Mouse (Mus musculus) spleen, postnatal 36 days (tissue): ENCODE data around the gene Adipor2.
"Not testable (repeated sequence)": the region's sequence is repeated elsewhere in the genome, so short reads cannot be mapped to it uniquely, and the experiment has no call there.

Source experiments
- DNase-seq, 2 experiments: peaks; one replicate each; pipeline ENCODE4 v3.0.0; 2022; ENCODE audit warnings: low spot score in 2 of 2, mixed read lengths in 1 of 2

The Adipor2 gene

DNA sequence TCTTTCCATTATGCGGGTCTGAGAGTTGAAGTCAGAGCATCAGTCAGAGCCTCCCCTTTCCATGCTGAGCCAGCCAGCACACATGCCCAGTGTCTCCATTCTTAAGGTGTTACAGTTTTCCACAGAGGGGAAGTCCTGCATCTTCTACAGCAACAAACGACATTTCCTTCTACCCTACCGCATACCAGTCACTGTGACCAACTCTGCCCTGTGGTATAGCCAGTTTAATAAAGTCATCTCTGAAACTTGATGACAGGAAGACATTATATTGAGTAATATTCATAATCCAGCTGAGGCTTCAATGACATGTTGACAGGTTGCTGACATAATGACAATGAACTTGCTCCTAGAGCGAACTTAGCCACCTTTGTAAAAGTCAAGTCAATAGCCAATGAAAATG is 26.8 kb downstream of the Adipor2 start:
- no peak for DNase-seq

DNA sequence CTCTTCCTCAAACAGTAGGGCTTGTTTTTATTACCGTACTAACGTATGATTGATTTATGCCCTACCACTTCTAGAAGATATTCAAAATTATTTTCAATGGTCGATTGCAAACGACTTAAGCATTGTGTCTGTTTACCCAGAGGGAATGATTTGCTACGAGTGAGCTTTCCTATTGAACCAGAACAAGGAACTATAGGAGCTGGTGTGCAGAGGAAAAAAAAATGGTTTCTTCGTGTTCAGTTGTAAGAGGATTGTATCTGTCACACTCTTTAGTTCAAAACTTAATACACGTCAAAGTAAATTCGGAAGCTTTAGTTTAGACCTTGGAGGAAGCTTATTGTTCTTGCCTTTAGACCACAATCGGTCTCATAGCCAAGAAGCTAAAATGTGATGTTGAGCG is 28.4 kb downstream of the Adipor2 start:
- no peak for DNase-seq

DNA sequence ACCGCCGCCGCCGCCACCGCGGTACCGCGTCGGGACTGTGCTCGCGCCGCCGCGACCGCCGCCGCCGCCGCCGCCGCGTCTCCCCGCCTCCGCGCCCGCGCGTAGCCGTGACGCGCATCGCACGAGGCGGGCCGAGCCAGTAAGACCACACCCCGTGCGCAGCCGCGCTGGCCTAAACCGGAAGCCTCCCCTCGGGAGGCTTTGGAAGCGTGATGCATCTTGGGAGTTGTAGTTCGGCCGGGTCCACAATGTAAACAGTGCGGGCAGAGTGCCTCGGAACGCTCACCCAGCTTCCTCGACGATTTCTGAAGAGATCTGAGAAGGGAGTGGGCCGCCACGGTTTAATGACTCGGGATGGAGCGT is 28.9 kb downstream of the Adipor2 start:
- DNase-seq = peak; percentile 95 to 97

DNA sequence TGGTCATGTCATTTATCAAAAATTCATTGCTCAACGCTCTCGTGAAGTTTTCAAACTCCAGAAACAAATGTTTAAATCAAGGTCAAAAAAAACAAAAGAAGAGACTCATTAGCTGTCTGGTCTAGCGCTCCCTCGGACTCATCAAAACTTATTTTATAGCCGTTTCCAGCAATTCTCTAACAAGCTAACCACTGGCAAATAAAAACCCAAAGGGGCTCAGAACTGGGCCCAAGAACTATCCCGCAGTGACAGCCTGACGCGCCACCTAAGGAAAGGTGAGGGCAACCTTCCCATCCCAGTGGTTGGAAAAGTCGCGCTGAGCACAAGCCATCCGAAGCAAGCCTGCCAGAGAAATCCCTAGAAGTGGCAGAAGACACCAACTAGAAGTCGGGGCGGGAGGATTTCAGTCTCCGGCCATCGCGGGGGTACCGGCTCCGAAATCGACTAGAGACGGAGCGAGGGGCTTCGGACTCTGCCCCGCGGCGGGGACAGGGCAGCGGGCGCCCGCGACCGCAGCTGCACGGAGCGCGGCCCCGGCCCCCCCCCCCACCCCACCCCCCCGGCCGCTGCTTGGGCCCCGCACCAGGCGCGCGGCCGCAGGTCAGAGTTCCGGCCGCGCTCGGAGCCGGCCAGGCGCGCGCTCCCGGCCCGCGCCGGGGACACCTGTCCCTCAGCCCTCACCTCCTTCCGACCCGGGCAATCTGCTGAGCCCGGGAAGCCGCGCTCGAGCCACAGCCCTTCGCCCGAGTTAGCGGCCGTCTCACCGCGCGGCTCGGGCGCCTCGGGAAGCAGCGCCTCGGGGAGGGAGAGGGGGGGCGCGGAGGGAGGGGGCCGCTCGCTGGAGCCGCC is 29.5 kb downstream of the Adipor2 start:
- no peak for DNase-seq

DNA sequence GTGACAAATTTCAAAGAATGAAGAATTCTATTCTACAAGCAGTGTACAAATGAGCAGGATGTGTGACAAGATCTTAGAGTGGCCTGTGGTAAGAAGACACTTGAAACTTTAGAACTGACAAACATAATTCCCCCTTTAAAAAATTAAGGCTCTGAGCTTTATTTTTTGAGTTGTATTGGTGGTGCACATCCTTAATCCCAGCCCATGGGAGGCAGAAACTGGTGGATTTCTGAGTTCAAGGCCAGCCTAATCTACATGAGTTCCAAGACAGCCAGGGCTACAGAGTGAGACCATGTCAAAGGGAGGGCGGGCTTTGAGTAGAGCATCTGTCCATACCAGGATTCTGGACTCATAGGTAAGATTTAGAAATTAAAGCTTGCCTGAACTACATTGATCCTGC is 30.7 kb downstream of the Adipor2 start:
- no peak for DNase-seq

DNA sequence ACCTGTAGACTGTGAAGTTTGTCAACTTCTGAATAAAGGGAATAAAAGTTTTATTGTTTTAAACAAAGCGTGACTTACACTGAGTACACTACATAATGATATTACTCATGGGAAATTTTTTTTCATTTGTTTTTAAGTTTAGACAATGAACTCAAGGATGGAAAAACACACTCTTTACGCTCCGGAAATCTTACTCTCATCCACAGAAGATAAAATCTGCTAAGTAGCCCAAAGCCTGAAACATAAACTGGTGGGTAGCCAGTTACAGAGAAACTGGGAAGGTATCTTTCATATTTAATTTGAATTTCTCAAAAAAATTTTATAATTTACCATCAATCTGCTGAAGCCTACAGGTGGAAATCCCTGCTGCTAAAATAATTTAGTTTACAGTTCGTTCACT is 31.1 kb downstream of the Adipor2 start:
- no peak for DNase-seq

DNA sequence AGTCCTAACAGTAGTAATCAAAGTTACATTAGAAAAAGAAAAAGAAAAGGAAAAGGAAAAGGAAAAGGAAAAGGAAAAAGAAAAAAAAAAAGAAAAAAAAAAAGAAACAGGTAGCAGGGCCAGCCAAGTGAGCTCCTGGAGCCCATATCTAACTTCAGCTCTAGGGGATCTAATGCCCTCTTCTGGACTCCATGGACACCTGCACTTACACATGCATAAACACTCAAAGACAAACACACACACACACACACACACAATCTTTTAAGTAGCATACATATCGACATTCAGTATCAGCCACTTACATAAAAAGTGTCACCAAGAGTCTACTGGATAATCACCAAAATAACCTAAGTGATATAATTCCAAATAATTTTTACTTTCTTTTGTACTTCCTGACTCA is 31.8 kb downstream of the Adipor2 start:
- DNase-seq = no peak

DNA sequence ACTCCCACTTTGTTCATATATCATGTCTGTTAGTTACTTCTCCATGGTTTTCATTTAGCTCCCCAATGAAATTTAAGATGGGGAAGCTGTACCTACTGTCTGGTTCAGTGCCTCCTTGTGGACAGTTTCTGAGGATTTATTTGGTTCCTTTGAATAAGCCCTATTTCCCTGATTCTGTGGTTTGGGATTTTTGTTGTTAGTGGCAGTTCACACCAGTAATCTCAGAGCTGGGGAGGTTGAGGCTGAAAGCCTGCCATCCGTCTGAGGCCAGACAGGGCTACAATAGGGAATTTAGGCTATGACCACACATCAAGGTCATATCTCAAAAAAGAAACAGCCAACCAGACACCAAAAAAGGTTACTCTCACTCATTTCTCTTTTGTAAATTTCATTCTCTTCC is 38.9 kb downstream of the Adipor2 start:
- DNase-seq = no peak

DNA sequence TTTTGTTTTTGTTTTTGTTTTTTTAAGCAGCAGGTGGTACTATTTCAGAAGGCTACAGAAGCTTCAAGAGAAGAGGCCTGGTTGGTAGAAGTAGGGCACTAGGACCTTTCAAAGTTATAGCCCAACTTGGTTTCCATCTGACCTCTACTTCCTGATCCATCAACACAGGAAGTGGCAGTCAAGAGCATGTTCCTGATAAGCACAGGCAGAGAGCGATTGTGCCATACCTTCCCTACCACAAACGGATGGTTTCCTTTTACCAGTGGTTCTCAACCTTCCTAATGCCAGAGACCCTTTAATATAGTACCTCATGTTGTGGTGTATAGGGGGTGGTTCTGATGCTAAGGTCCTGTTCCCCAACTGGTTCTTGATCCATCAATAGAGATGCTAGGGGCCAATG is 39.9 kb downstream of the Adipor2 start:
- peak in 1 of 2 experiments; percentile 27 for DNase-seq

DNA sequence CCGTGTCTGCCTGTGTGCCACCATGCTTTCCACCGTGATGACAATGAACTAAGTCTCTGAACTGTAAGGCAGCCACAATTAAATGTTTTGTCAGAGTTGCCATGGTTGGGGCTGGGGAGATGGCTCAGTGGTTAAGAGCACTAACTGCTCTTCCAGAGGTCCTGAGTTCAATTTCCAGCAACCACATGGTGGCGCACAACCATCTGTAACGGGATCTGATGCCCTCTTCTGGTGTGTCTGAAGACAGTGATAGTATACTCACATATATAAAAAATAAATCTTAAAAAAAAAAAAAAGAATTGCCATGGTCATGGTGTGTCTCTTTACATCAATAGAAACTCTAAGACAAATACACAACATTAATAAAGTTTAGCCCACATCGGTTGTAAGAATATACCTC is 42.5 kb downstream of the Adipor2 start:
- DNase-seq = no peak

DNA sequence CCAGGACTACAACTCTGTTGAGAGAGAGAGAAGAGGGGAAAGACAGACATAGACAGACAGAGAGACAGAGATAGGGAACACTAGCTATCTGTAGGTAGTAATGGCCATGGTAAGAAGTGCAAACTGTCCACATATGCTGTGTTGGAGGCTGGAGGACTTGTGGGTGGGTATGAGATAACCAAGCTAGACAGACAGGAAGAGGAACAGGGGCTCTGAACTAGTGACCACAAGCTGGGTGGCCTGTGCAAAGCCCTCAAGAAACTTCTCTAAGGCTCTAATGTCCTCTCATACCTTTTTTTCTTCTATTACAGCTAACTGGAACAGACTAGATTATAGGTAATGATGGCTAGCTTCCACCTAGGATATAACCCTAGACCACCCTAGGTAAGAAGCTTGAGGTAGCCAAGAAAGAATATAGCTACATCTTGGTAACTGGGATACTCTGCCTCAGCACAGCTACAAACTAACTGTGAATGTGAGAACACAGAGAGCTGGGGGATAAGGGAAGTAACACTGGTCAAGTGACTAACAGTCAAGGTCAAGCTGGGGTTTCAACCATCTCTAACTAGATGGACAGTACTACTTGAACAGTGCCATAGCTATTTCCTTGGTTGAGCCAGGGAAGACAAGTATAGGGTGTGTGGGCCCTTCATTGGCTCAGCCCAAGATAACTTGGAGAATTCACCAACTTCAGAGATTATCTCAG is 44.4 kb downstream of the Adipor2 start:
- DNase-seq = no peak

DNA sequence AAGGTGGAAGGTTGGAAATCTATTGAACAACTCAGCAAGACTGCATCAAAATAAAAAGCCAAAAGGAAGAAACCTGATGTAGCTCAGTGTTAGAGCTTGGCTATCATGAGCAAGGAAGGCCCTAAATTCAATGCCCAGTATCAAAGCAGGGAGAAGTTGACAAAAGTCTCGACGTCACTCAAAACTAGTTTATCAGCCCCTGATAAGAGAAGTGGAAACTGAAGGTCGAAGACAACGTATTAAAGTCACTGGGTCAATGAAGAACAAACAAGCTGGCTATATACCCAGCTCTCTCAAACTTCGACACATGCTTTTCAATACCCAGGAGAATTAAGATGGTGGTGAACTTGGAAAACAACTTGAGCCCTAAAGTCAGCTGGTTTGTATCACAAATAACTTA is 45.3 kb downstream of the Adipor2 start:
- no peak for DNase-seq

DNA sequence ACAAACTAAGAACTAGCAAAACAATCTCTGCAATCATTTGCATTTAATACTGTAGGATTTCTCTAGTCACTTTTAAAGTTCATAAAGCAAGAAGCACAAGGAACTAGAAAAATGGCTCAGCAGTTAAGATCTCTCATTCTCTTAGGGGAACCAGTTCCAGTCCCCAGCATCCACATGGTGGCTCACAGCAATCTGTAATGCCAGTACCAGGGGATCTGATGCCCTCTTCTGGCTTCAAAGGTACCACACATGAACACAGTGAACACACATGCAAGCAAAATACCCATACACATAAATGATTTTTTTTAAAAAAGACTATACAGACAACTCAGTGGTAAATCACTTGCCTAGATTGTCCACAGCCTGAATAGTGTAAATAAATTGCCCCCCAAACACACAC is 45.9 kb downstream of the Adipor2 start:
- no peak for DNase-seq

DNA sequence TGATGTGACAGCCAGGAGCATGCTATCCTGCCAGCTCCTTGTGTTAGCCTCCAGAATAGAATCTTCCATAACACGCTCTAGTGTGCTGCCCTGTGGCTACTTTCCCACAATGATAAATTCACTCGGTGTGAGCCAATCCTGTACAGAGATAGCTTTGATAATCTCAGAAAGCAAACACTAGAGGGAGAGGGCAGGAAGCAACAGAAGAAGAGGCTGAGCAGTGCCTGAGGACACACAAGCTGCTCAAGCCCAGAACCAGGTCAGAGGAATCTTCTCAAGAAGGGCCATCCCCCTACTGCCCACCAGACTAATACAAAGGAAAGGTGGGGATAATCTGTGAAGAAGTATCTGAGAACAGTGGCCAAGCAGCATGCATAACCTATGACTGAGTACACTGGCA is 50.1 kb downstream of the Adipor2 start:
- DNase-seq = no peak

DNA sequence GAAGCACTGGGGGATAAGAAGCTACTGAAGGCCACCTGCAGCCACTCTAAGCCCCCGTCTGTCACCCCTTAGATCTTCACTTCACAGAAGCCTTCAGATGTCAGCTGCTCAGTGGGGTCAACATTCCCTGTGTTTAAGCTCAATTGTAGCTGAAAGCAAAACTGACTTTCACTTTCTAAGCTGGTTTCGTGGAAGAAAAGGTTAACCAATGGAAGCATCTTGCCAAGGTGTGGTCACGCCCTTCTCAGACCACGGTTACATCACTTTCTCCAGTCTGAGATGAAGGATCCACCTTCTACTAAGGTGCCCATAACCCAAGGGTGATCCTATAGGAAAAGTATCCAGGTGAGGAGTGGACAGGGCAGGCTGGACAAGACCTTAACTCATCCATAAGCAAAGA is 50.7 kb downstream of the Adipor2 start:
- not testable (repeated sequence) for DNase-seq

DNA sequence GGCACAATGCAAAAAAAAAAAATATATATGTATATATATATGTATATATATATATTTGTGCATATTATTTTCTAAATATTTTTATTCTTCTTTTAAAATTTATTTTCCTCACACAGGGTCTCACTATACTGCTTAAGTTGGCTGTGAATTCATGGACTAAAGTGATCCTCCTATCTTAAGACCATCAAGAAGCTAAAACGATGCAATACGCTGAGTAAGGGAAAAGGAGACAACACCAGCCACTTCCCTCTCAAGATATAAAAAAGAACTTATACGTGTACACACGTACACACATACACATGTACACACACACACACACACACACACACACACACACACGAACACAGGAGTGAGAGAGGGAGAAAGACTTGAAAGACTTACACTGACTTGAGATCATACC is 53.9 kb downstream of the Adipor2 start:
- no peak for DNase-seq

DNA sequence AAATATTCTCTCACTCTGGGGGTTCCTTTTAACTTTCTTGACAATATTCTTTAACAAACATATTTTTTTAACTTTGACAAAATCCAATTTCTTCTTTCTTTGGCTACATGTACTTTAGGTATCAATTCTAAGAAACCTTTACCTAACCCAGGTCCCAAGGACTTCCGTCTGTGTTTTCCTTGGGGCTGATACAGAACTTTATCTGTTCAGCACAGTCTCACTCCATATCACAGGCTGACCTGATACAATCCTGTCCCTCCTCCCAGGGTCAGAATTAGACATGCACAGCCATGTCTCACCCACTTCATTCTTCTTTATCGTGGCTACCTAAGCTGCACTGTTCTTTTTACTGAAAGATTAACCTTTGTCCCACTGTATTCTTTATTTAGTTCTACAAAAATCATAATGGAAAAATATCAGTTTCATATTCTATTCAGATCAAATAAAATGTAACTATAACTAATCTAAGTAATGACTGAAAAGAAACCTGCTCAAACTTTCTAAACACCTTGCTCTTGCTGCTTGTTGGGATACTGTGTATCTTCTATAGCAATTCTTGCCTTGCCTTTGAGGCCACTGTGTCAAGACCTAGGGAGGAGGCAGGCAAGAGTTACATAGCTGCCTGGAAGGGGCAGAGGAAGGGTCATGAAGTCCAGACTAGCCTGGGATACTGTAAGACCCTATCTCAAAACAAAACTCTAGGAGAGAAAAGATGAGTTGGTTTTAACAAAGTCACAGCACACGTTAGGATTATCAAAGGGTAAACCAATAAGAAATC is 56.4 kb downstream of the Adipor2 start:
- DNase-seq = no peak

DNA sequence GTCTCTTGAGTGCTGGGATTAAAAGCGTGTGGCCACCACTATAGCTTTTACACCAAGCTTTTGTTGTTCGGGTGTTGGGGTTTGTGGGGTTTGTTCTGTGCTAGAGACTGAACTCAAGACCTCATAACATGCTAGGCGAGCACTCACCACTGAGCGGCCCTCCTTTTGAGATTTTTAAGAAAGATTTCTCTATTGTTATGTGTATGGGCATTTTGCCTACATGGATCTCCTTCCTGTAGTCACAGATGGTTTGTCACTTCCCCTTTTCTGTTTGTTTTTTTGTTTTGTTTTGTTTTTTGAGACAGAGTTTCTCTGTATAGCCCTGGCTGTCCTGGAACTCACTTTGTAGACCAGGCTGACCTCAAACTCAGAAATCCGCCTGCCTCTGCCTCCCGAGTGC is 57.3 kb downstream of the Adipor2 start:
- not testable (repeated sequence) for DNase-seq

DNA sequence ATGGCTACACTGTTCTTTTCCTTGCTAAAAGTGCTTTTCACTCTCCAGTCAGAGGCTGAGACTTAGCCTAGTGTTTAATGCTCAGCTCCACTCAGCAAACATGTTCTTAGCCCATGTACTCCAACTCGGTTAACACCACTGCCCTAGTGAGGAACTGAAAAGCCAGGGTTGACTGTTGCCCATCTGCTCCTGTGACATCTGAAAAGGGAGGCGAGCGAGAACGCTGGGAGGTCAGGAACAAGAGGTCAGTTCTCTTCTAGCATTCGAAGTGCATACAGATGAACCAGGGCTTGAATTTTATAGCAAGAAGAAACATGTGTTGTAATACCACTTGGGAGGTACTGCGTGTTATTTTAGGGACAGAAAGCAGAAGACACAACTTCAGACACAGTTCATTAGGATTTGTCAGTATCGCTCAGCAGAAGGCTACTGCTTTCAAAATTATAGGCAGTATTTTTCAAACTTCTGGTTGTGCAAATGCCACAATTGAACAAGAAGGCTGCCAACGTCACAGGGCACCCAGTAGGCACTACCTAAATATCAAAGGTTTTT is 59.4 kb downstream of the Adipor2 start:
- DNase-seq = no peak

DNA sequence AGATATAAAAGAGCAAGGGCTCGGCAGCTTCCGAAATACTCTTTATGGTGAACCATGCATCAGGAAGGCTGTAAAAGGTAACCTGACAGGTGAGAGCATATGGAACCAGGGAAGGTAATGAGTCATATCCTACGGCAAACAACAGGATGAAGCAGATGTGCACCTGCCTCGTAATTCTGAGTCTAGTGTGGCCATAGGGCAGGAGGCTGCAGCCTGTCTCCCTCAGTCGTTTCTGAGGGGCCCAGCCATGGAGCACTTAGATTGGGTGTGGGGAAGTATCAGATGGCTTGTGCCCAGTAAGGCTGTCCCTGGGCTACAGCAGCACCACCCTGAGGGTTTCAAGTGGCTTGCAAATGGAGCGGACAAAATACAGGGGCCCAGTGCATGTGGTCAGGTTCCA is 65.0 kb downstream of the Adipor2 start:
- no peak for DNase-seq

DNA sequence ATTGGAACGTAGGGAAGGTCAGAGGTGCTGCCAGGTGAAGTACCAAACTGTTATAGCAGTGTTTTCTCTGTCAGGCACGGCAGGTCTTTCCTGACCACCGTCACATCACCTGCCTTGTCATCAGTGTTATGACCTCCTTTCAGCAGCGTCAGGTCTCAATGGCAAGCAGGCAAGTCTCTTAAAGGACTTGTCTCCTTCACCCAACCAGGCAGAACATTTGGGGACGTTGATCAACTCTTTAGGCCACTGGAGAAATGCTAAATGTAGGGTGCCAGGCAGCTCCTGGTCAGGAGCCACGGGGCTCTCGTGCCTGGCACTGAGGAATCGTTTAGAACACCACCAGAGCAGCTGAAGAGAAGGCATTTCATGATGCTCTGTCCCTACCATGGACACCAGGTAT is 65.8 kb downstream of the Adipor2 start:
- DNase-seq = no peak

DNA sequence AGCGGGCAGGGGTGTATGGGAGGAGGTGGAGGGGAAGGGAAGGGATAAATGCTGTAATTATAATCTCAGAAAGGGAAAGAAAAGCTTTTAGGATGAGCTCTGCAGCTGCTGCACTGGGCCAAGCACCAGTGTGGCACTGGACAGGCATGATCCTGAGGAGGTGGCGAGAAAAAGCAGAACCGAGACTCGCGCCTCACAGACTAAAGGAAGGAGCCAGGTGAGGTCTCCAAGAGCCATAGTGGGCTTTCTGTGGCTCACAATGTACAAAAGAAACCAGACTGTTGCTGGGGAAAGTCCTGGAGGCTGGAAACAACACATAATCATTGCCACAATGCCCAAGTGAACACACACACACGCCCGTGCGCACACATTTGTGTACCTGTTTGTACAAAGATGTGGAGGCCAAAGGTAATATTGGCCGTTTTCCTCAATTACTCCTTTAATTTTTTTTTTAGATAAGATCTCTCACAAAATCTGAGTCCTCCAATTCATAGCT is 66.8 kb downstream of the Adipor2 start:
- no peak for DNase-seq
